Mouse (Mus musculus) ES-E14 (cell line): ENCODE results near the gene H2-Ob. TPM values are rescaled to one million over a fixed set of nuclear protein-coding genes. Genes with fewer than 3 reads are reported as not detected.

Experiments
- DNase-seq: peaks from one replicate; pipeline ENCODE4 v3.0.0-alpha.2; 2013; ENCODE audit warnings: low read depth, low spot score
- H3K27ac ChIP-seq: 2 replicates; pipeline ENCODE4 v1.5.1; 2012; ENCODE audit warnings: low read depth, mild to moderate bottlenecking, low read length, moderate library complexity, mixed read lengths; ENCODE audit not compliant: poor library complexity, insufficient read depth, severe bottlenecking
- H3K36me3 ChIP-seq: 2 replicates; pipeline ENCODE4 v1.6.1; 2012; ENCODE audit warnings: mild to moderate bottlenecking, low read length, moderate library complexity, mixed read lengths; ENCODE audit not compliant: control insufficient read depth, poor library complexity, insufficient read depth, severe bottlenecking
- H3K4me1 ChIP-seq, 2 experiments: fragments of 150-350 bp in 1 of 2; sonication (generic) in 1 of 2; 2 replicates each; pipeline ENCODE4 v1.6.1; 2012; ENCODE audit warnings: low read length in 2 of 2, mild to moderate bottlenecking in 1 of 2, mixed read lengths in 1 of 2; ENCODE audit not compliant: control insufficient read depth in 2 of 2, insufficient read depth in 2 of 2, poor library complexity in 1 of 2
- H3K4me3 ChIP-seq, 2 experiments: fragments of 150-350 bp in 1 of 2; sonication (generic) in 1 of 2; 2 replicates each; pipeline ENCODE4 v1.5.1; 2012; ENCODE audit warnings: low read length in 2 of 2, low read depth in 1 of 2, mild to moderate bottlenecking in 1 of 2, mixed read lengths in 1 of 2; ENCODE audit not compliant: insufficient read depth in 1 of 2, poor library complexity in 1 of 2, severe bottlenecking in 1 of 2
- H3K9ac ChIP-seq: 2 replicates; pipeline ENCODE4 v1.6.1; 2012; ENCODE audit warnings: low read depth, mild to moderate bottlenecking, low read length, mixed read lengths; ENCODE audit not compliant: poor library complexity, insufficient read depth, severe bottlenecking
- H3K9me3 ChIP-seq: fragments of 150-350 bp; sonication (generic); 2 replicates; pipeline ENCODE4 v1.6.1; 2012; ENCODE audit warnings: low read depth, mild to moderate bottlenecking, low read length; ENCODE audit not compliant: control insufficient read depth, insufficient read depth
- CHD2 ChIP-seq: IDR thresholded peaks from 2 replicates; pipeline ENCODE4 v1.6.1; 2014; ENCODE audit warnings: mild to moderate bottlenecking, low read depth, low read length, inconsistent platforms
- HCFC1 ChIP-seq: IDR thresholded peaks from 2 replicates; pipeline ENCODE4 v1.6.1; 2012; ENCODE audit warnings: low read length, inconsistent platforms, borderline replicate concordance; ENCODE audit not compliant: insufficient read depth
- MAFK ChIP-seq: IDR thresholded peaks from 2 replicates; pipeline ENCODE4 v1.6.1; 2014; ENCODE audit warnings: mild to moderate bottlenecking, low read depth, low read length, inconsistent platforms; ENCODE audit not compliant: insufficient read depth
- ZC3H11A ChIP-seq: IDR thresholded peaks from 2 replicates; pipeline ENCODE4 v1.6.1; 2012; ENCODE audit warnings: low read depth, mild to moderate bottlenecking, inconsistent platforms, low read length, borderline replicate concordance
- ZNF384 ChIP-seq: IDR thresholded peaks from 2 replicates; pipeline ENCODE4 v1.6.1; 2012; ENCODE audit warnings: low read depth, low read length, inconsistent platforms
- in situ Hi-C, 2 experiments: fragments of 600-800 bp; cut with MboI; formaldehyde crosslinking; loops; one replicate each; pipeline ENCODE4 v1.15.1; 2025; ENCODE audit warnings: low sequenced_read_pairs in 2 of 2, inconsistent platforms in 1 of 2; ENCODE audit not compliant: unreplicated experiment in 2 of 2
- total RNA-seq: library from RNA; depleted of rRNA; stranded (reverse); fragments of 300-350 nt; gene quantifications from 2 replicates; pipeline ENCODE4 v1.2.3, GENCODE M21; 2012; rRNA removed

The H2-Ob gene
- total RNA-seq, 1 experiment: not detected

DNA sequence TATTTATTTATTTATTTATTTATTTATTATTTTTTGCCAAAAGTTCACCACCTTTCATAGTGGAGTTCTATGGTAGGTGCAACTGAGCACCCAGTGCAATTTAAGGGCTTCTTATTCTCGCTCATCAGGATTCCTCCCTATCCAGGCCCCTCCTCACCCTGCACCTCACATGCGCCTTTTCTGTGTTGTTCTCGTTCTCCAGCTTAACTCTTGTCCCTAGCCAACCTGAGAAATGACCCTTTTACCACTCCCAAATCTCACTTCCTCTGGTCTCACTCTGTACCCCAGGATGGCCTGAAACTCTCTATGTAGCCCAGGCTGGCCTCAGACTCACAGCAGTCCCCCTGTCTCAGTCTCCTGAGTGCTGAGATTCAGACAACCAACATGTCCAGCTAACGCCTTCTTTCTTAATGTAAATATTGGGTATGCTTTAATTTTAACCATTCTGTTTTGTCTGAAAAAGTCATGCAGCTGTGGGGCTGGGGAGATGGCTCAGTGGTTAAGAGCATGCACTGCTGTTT, 63.0 kb downstream of the H2-Ob start:
- no peak overlapping the region for H3K9ac ChIP-seq
- in situ Hi-C loops: no loop called here
- no peaks in the 10 kb centered on the region for H3K9me3 ChIP-seq
- H3K4me1 ChIP-seq: peaks cover 0 to 3% of the 10 kb centered on the region in 2 experiments; a peak in 1 of 4 replicates
- TF ChIP-seq CHD2 (no peak), ZC3H11A (no peak), MAFK (no peak), HCFC1 (no peak)
- DNase-seq: no peak
- no peak overlapping the region for H3K4me3 ChIP-seq
- no peaks in the 10 kb centered on the region for H3K36me3 ChIP-seq
- H3K27ac ChIP-seq: no peak overlapping the region

DNA sequence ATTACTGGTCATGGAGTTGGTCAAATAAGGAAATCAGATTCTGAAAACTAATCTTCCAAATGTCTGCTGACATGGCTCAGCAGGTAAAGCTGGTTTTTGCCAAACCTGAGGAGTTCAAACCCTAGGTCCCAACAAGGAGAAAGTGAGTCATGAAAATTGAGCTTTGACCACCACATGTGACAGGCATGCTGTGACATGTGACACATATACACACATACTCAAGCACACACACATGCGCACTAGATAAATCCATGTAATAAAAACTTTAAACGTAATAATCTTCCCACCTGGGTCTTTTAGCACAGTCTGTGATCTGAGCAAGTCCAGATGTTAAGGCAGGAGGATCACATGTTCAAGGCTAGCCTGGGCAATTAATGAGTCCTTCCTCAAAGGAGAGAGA, 65.1 kb downstream of the H2-Ob start:
- no peak overlapping the region for H3K27ac ChIP-seq
- H3K36me3 ChIP-seq: no peaks in the 10 kb centered on the region
- no peak for DNase-seq
- no peak for TF ChIP-seq MAFK
- TF ChIP-seq ZC3H11A: no peak
- TF ChIP-seq ZNF384: no peak
- no peak for TF ChIP-seq CHD2
- TF ChIP-seq HCFC1: no peak
- no peak overlapping the region for H3K4me3 ChIP-seq
- in situ Hi-C loops: no loop called here
- no peaks in the 10 kb centered on the region for H3K9me3 ChIP-seq
- H3K9ac ChIP-seq: no peak overlapping the region
- H3K4me1 ChIP-seq: peaks cover 0 to 3% of the 10 kb centered on the region in 2 experiments; a peak in 1 of 4 replicates

Other genes starting within 250 kb of the H2-Ob start
- gene H2-K1, start 238.6 kb upstream of the H2-Ob start, total RNA-seq: 69.5 and 155 TPM in 2 replicates
- gene Ring1, start 214.2 kb upstream of the H2-Ob start, total RNA-seq: 5.6 and 8.9 TPM in 2 replicates
- gene H2-Ke6, start 210.8 kb upstream of the H2-Ob start, total RNA-seq: 15.5 and 27.7 TPM in 2 replicates
- gene Slc39a7, start 207.2 kb upstream of the H2-Ob start, total RNA-seq: 253 and 394 TPM in 2 replicates
- gene Rxrb, start 207.1 kb upstream of the H2-Ob start, total RNA-seq: 52.4 and 79.2 TPM in 2 replicates
- 1.3 and 1.4 TPM in 2 replicates for gene Col11a2, start 199.5 kb upstream of the H2-Ob start, total RNA-seq
- 0.54 TPM in 1 of 2 replicates, not detected in the other for gene H2-Oa, start 146.6 kb upstream of the H2-Ob start, total RNA-seq
- 18.5 and 24.5 TPM in 2 replicates for gene H2-DMa, start 119.4 kb upstream of the H2-Ob start, total RNA-seq
- 257 and 321 TPM in 2 replicates for gene Brd2, start 116.3 kb upstream of the H2-Ob start, total RNA-seq
- gene H2-DMb2, start 95.6 kb upstream of the H2-Ob start, total RNA-seq: 0.31 TPM in 1 of 2 replicates, not detected in the other
- 3.1 and 5.0 TPM in 2 replicates for gene H2-DMb1, start 85.8 kb upstream of the H2-Ob start, total RNA-seq
- gene Tap1, start 51.4 kb upstream of the H2-Ob start, total RNA-seq: 13.9 and 23.1 TPM in 2 replicates
- 3.8 and 4.1 TPM in 2 replicates for gene Psmb9, start 51.1 kb upstream of the H2-Ob start, total RNA-seq
- gene Psmb8, start 41.2 kb upstream of the H2-Ob start, total RNA-seq: 3.2 and 7.4 TPM in 2 replicates
- gene Tap2, start 35.4 kb upstream of the H2-Ob start, total RNA-seq: 4.0 and 5.1 TPM in 2 replicates
- 1.9 and 2.9 TPM in 2 replicates for gene H2-Ab1, start 18.8 kb downstream of the H2-Ob start, total RNA-seq
- 0.48 and 1.6 TPM in 2 replicates for gene H2-Aa, start 48.9 kb downstream of the H2-Ob start, total RNA-seq
- gene H2-Eb1, start 67.0 kb downstream of the H2-Ob start, total RNA-seq: 3.4 and 5.7 TPM in 2 replicates
- gene H2-Eb2, start 86.8 kb downstream of the H2-Ob start, total RNA-seq: not detected in 2 replicates
- not detected in 2 replicates for gene Btnl2, start 115.9 kb downstream of the H2-Ob start, total RNA-seq
- gene Btnl1, start 138.2 kb downstream of the H2-Ob start, total RNA-seq: not detected in 2 replicates
- not detected in 2 replicates for gene BC051142, start 159.9 kb downstream of the H2-Ob start, total RNA-seq
- gene Btnl4, start 238.4 kb downstream of the H2-Ob start, total RNA-seq: not detected in 2 replicates